Mouse (Mus musculus): ENCODE measurements at regions not wholly inside any gene's neighbourhood (a gene's known extent, or its start where the extent isn't known, plus 50 kb on each side); places are given as distances from the start of the nearest gene placed in this dataset.

GRCm38 (mm10) chr5:103374162-103374561, 50.8 kb upstream of the Ptpn13 start:
- Histone ChIP-seq H3K4me2 (no peak overlapping the region), H3K27me3 (replicated peaks) (peaks cover 12% of the 10 kb centered on the region), H3K4me3 (no peak overlapping the region), H3K36me3 (no peaks in the 10 kb centered on the region), H3K9me3 (replicated peaks) (no peaks in the 10 kb centered on the region), H3K4me1 (replicated peaks) (peaks cover 20% of the 10 kb centered on the region), H3K27ac (ENCODE audit: poor library complexity, severe bottlenecking) (no peak overlapping the region), H3K9ac (no peak overlapping the region)
- 84% methylated on average over 6 of the region's 6 CpGs for WGBS
- no peak for ATAC-seq (ENCODE audit: insufficient number of reproducible peaks, low FRiP score)

- H3K4me1 ChIP-seq (replicated peaks) = peaks cover 18% of the 10 kb centered on the region
- no peak overlapping the region for H3K9ac ChIP-seq
- H3K4me2 ChIP-seq = no peak overlapping the region
- WGBS = 83% methylated on average over 4 of the region's 4 CpGs
- no peak overlapping the region for H3K4me3 ChIP-seq
- ATAC-seq (ENCODE audit: insufficient number of reproducible peaks, low FRiP score) = no peak
- no peaks in the 10 kb centered on the region for H3K9me3 ChIP-seq (replicated peaks)
- no peaks in the 10 kb centered on the region for H3K36me3 ChIP-seq
- no peak overlapping the region for H3K27ac ChIP-seq (ENCODE audit: poor library complexity, severe bottlenecking)
- peaks cover 12% of the 10 kb centered on the region for H3K27me3 ChIP-seq (replicated peaks)
Measured at GRCm38 (mm10) chr5:103373089-103373488, 51.9 kb upstream of the Ptpn13 start.

- Histone ChIP-seq H3K4me3 (no peak overlapping the region), H3K27me3 (replicated peaks) (peaks cover 12% of the 10 kb centered on the region), H3K27ac (ENCODE audit: poor library complexity, severe bottlenecking) (no peak overlapping the region), H3K9ac (no peak overlapping the region), H3K36me3 (no peaks in the 10 kb centered on the region), H3K4me2 (no peak overlapping the region), H3K4me1 (replicated peaks) (peaks cover 3% of the 10 kb centered on the region; the same call in 1 of the 2 replicates), H3K9me3 (replicated peaks) (peaks cover 4% of the 10 kb centered on the region; the same call in 1 of the 2 replicates)
- WGBS = 64% methylated on average over 4 of the region's 4 CpGs
- no peak for ATAC-seq (ENCODE audit: insufficient number of reproducible peaks, low FRiP score)
Measured at GRCm38 (mm10) chr5:103370456-103370855, 54.5 kb upstream of the Ptpn13 start.

- 76% methylated on average over 10 of the region's 10 CpGs for WGBS
- H3K27me3 ChIP-seq (replicated peaks) = peaks cover under 1% of the 10 kb centered on the region
- H3K27ac ChIP-seq (ENCODE audit: poor library complexity, severe bottlenecking) = no peak overlapping the region
- no peaks in the 10 kb centered on the region for H3K36me3 ChIP-seq
- no peak overlapping the region for H3K4me3 ChIP-seq
- peaks cover 9% of the 10 kb centered on the region; the same call in 1 of the 2 replicates for H3K9me3 ChIP-seq (replicated peaks)
- ATAC-seq (ENCODE audit: insufficient number of reproducible peaks, low FRiP score) = no peak
- no peak overlapping the region for H3K4me2 ChIP-seq
- peaks cover 16% of the 10 kb centered on the region for H3K4me1 ChIP-seq (replicated peaks)
- H3K9ac ChIP-seq = no peak overlapping the region
Measured at GRCm38 (mm10) chr5:103368993-103369392, 56.0 kb upstream of the Ptpn13 start.

GRCm38 (mm10) chr5:103367201-103367671, 57.8 kb upstream of the Ptpn13 start:
- peaks cover 16% of the 10 kb centered on the region for H3K4me1 ChIP-seq (replicated peaks)
- H3K27ac ChIP-seq (ENCODE audit: poor library complexity, severe bottlenecking) = no peak overlapping the region
- no peak overlapping the region for H3K4me2 ChIP-seq
- ATAC-seq (ENCODE audit: insufficient number of reproducible peaks, low FRiP score) = no peak
- no peaks in the 10 kb centered on the region for H3K36me3 ChIP-seq
- 59% methylated on average over 12 of the region's 12 CpGs for WGBS
- no peak overlapping the region for H3K4me3 ChIP-seq
- H3K9ac ChIP-seq = no peak overlapping the region
- H3K27me3 ChIP-seq (replicated peaks) = peaks cover 7% of the 10 kb centered on the region; the same call in 1 of the 2 replicates
- H3K9me3 ChIP-seq (replicated peaks) = peaks cover 9% of the 10 kb centered on the region; the same call in 1 of the 2 replicates

GRCm38 (mm10) chr5:103365700-103366448, 59.1 kb upstream of the Ptpn13 start:
- no peaks in the 10 kb centered on the region for H3K36me3 ChIP-seq
- H3K4me1 ChIP-seq (replicated peaks) = peaks cover 16% of the 10 kb centered on the region
- H3K4me3 ChIP-seq = no peak overlapping the region
- no peak overlapping the region for H3K27ac ChIP-seq (ENCODE audit: poor library complexity, severe bottlenecking)
- no peak overlapping the region for H3K9ac ChIP-seq
- no peak overlapping the region for H3K4me2 ChIP-seq
- peaks cover 7% of the 10 kb centered on the region; the same call in 1 of the 2 replicates for H3K27me3 ChIP-seq (replicated peaks)
- ATAC-seq (ENCODE audit: insufficient number of reproducible peaks, low FRiP score) = no peak
- WGBS = 84% methylated on average over 19 of the region's 19 CpGs
- H3K9me3 ChIP-seq (replicated peaks) = peaks cover 9% of the 10 kb centered on the region; the same call in 1 of the 2 replicates

- no peak overlapping the region for H3K4me3 ChIP-seq
- 63% methylated on average over 21 of the region's 21 CpGs for WGBS
- H3K4me1 ChIP-seq (replicated peaks) = peaks cover 16% of the 10 kb centered on the region
- H3K27ac ChIP-seq (ENCODE audit: poor library complexity, severe bottlenecking) = no peak overlapping the region
- peak overlapping the region; percentile 46 for H3K4me2 ChIP-seq
- ATAC-seq (ENCODE audit: insufficient number of reproducible peaks, low FRiP score) = no peak; the same call in 1 of the 2 replicates
- no peak overlapping the region for H3K9ac ChIP-seq
- no peaks in the 10 kb centered on the region for H3K36me3 ChIP-seq
- H3K27me3 ChIP-seq (replicated peaks) = peaks cover 7% of the 10 kb centered on the region; the same call in 1 of the 2 replicates
- peaks cover 9% of the 10 kb centered on the region; the same call in 1 of the 2 replicates for H3K9me3 ChIP-seq (replicated peaks)
Measured at GRCm38 (mm10) chr5:103364791-103365699, 59.9 kb upstream of the Ptpn13 start.

GRCm38 (mm10) chr5:103360775-103361247, 64.2 kb upstream of the Ptpn13 start:
- peaks cover 9% of the 10 kb centered on the region; the same call in 1 of the 2 replicates for H3K9me3 ChIP-seq (replicated peaks)
- peaks cover 12% of the 10 kb centered on the region for H3K4me1 ChIP-seq (replicated peaks)
- WGBS = 74% methylated on average over 13 of the region's 13 CpGs
- ATAC-seq (ENCODE audit: insufficient number of reproducible peaks, low FRiP score) = no peak
- no peak overlapping the region for H3K27ac ChIP-seq (ENCODE audit: poor library complexity, severe bottlenecking)
- H3K4me2 ChIP-seq = no peak overlapping the region
- no peaks in the 10 kb centered on the region for H3K36me3 ChIP-seq
- no peak overlapping the region for H3K9ac ChIP-seq
- no peak overlapping the region for H3K4me3 ChIP-seq
- peaks cover 7% of the 10 kb centered on the region; the same call in 1 of the 2 replicates for H3K27me3 ChIP-seq (replicated peaks)

- Histone ChIP-seq H3K9me3 (replicated peaks) (peaks cover 4% of the 10 kb centered on the region; the same call in 1 of the 2 replicates), H3K27me3 (replicated peaks) (peaks cover 7% of the 10 kb centered on the region; the same call in 1 of the 2 replicates), H3K4me3 (no peak overlapping the region), H3K36me3 (no peaks in the 10 kb centered on the region), H3K4me1 (replicated peaks) (peaks cover 12% of the 10 kb centered on the region), H3K27ac (ENCODE audit: poor library complexity, severe bottlenecking) (no peak overlapping the region), H3K4me2 (no peak overlapping the region), H3K9ac (no peak overlapping the region)
- no peak for ATAC-seq (ENCODE audit: insufficient number of reproducible peaks, low FRiP score)
- WGBS = 84% methylated on average over 10 of the region's 10 CpGs
Measured at GRCm38 (mm10) chr5:103360360-103360759, 64.6 kb upstream of the Ptpn13 start.

GRCm38 (mm10) chr5:103357558-103357957, 67.4 kb upstream of the Ptpn13 start:
- H3K4me3 ChIP-seq = no peak overlapping the region
- 75% methylated on average over 5 of the region's 5 CpGs for WGBS
- H3K4me1 ChIP-seq (replicated peaks) = no peaks in the 10 kb centered on the region
- ATAC-seq (ENCODE audit: insufficient number of reproducible peaks, low FRiP score) = no peak
- H3K27ac ChIP-seq (ENCODE audit: poor library complexity, severe bottlenecking) = no peak overlapping the region
- H3K4me2 ChIP-seq = no peak overlapping the region
- H3K36me3 ChIP-seq = no peaks in the 10 kb centered on the region
- H3K9me3 ChIP-seq (replicated peaks) = no peaks in the 10 kb centered on the region
- H3K27me3 ChIP-seq (replicated peaks) = 0 out of 2 replicates have a peak, but pooled peaks cover 4% of the 10 kb centered on the region
- no peak overlapping the region for H3K9ac ChIP-seq
